Mouse (Mus musculus) CH12.LX (cell line): ENCODE measurements around the gene Fam19a1. TPM values are rescaled to one million over a fixed set of nuclear protein-coding genes. Genes with fewer than 3 reads are reported as not detected.

Experiments used
- DNase-seq: peaks from one replicate; pipeline ENCODE4 v3.0.0-alpha.2; 2013; ENCODE audit errors: extremely low read depth
- H3K27ac ChIP-seq: 2 replicates; pipeline ENCODE4 v1.5.1; 2012; ENCODE audit warnings: low read depth, mild to moderate bottlenecking, control low read depth, moderate library complexity; ENCODE audit not compliant: insufficient read depth
- H3K27me3 ChIP-seq: replicated peaks from 2 replicates; pipeline ENCODE3; 2012; ENCODE audit warnings: inconsistent platforms
- H3K36me3 ChIP-seq, 2 experiments: replicated peaks in 1 of 2; 2 replicates each; pipeline versions ENCODE3 to v1.6.1; 2012; ENCODE audit warnings: inconsistent platforms in 1 of 2, low read length in 1 of 2, mild to moderate bottlenecking in 1 of 2, mixed read lengths in 1 of 2, moderate library complexity in 1 of 2; ENCODE audit not compliant: control insufficient read depth in 1 of 2, insufficient read depth in 1 of 2
- H3K4me1 ChIP-seq, 2 experiments: 2 replicates each; pipeline ENCODE4 v1.6.1; 2012; ENCODE audit warnings: inconsistent platforms in 1 of 2, moderate library complexity in 1 of 2; ENCODE audit not compliant: insufficient read depth in 2 of 2, control insufficient read depth in 1 of 2
- H3K4me2 ChIP-seq: 2 replicates; pipeline ENCODE4 v1.6.1; 2012; ENCODE audit warnings: low read depth, mild to moderate bottlenecking, control low read depth; ENCODE audit not compliant: poor library complexity, insufficient read depth, severe bottlenecking
- H3K4me3 ChIP-seq, 3 experiments: fragments of 150-350 bp in 1 of 3; sonication (generic) in 1 of 3; replicated peaks in 1 of 3; 2 replicates each; pipeline versions ENCODE3 to v1.5.1; 2011 to 2012; ENCODE audit warnings: low read depth in 2 of 3, low read length in 2 of 3, mild to moderate bottlenecking in 2 of 3, moderate library complexity in 2 of 3, control low read depth in 1 of 3, improper control_type of control experiment in 1 of 3, inconsistent platforms in 1 of 3, mixed read lengths in 1 of 3; ENCODE audit not compliant: poor library complexity in 1 of 3
- H3K79me2 ChIP-seq: replicated peaks from 2 replicates; pipeline ENCODE4 v1.6.1; 2012; ENCODE audit warnings: mild to moderate bottlenecking, moderate library complexity; ENCODE audit not compliant: control insufficient read depth, poor library complexity, insufficient read depth, severe bottlenecking; ENCODE audit errors: extremely low read depth
- H3K9ac ChIP-seq: 2 replicates; pipeline ENCODE4 v1.6.1; 2012; ENCODE audit warnings: low read depth, mild to moderate bottlenecking, control low read depth, moderate library complexity; ENCODE audit not compliant: insufficient read depth
- H3K9me3 ChIP-seq: replicated peaks from 2 replicates; pipeline ENCODE3; 2012; ENCODE audit warnings: low read length, inconsistent platforms, mixed read lengths
- CHD2 ChIP-seq: IDR thresholded peaks from 2 replicates; pipeline ENCODE4 v1.6.1; 2011; ENCODE audit warnings: low read length, improper control_type of control experiment
- ELF1 ChIP-seq: IDR thresholded peaks from 2 replicates; pipeline ENCODE4 v1.6.1; 2014; ENCODE audit warnings: low read depth, mild to moderate bottlenecking, inconsistent platforms, low read length, improper control_type of control experiment
- ETS1 ChIP-seq: conservative IDR thresholded peaks from 2 replicates; pipeline ENCODE4 v1.6.1; 2012; ENCODE audit warnings: low read depth, mild to moderate bottlenecking, inconsistent platforms, low read length, improper control_type of control experiment, moderate library complexity
- GABPA ChIP-seq: IDR thresholded peaks from 2 replicates; pipeline ENCODE4 v1.6.1; 2012; ENCODE audit warnings: low read depth, low read length, improper control_type of control experiment, inconsistent platforms; ENCODE audit not compliant: insufficient replicate concordance
- HCFC1 ChIP-seq: IDR thresholded peaks from 2 replicates; pipeline ENCODE4 v1.6.1; 2012; ENCODE audit warnings: low read depth, mild to moderate bottlenecking, inconsistent platforms, low read length, improper control_type of control experiment
- JUN ChIP-seq: IDR thresholded peaks from 2 replicates; pipeline ENCODE4 v1.6.1; 2011; ENCODE audit warnings: low read depth, mild to moderate bottlenecking, low read length, improper control_type of control experiment, moderate library complexity; ENCODE audit not compliant: insufficient read depth
- JUND ChIP-seq: conservative IDR thresholded peaks from 2 replicates; pipeline ENCODE4 v1.6.1; 2011; ENCODE audit warnings: low read depth, low read length, improper control_type of control experiment
- KAT2A ChIP-seq: IDR thresholded peaks from 2 replicates; pipeline ENCODE4 v1.6.1; 2012; ENCODE audit warnings: low read length, improper control_type of control experiment, inconsistent platforms; ENCODE audit not compliant: insufficient replicate concordance
- MEF2A ChIP-seq: IDR thresholded peaks from 2 replicates; pipeline ENCODE4 v1.6.1; 2014; ENCODE audit warnings: low read depth, mild to moderate bottlenecking, inconsistent platforms, low read length, improper control_type of control experiment, borderline replicate concordance
- MXI1 ChIP-seq: IDR thresholded peaks from 2 replicates; pipeline ENCODE4 v1.6.1; 2011; ENCODE audit warnings: mild to moderate bottlenecking, low read depth, low read length, improper control_type of control experiment
- NELFE ChIP-seq: IDR thresholded peaks from 2 replicates; pipeline ENCODE4 v1.6.1; 2011; ENCODE audit warnings: low read depth, low read length, improper control_type of control experiment
- PAX5 ChIP-seq: IDR thresholded peaks from 2 replicates; pipeline ENCODE4 v1.6.1; 2012; ENCODE audit warnings: low read length, inconsistent platforms, mixed read lengths
- POLR2AphosphoS2 ChIP-seq: IDR thresholded peaks from 2 replicates; pipeline ENCODE4 v1.6.1; 2011; ENCODE audit warnings: low read depth, low read length, improper control_type of control experiment
- RCOR1 ChIP-seq: conservative IDR thresholded peaks from 2 replicates; pipeline ENCODE4 v1.6.1; 2012; ENCODE audit warnings: low read depth, mild to moderate bottlenecking, inconsistent platforms, low read length, improper control_type of control experiment
- SIN3A ChIP-seq: IDR thresholded peaks from 2 replicates; pipeline ENCODE4 v1.6.1; 2012; ENCODE audit warnings: low read length, improper control_type of control experiment, inconsistent platforms
- SMC3 ChIP-seq: IDR thresholded peaks from 2 replicates; pipeline ENCODE4 v1.6.1; 2011; ENCODE audit warnings: low read depth, low read length, improper control_type of control experiment
- TBP ChIP-seq: conservative IDR thresholded peaks from 2 replicates; pipeline ENCODE4 v1.6.1; 2011; ENCODE audit warnings: low read depth, low read length, improper control_type of control experiment
- UBTF ChIP-seq: IDR thresholded peaks from 2 replicates; pipeline ENCODE4 v1.6.1; 2012; ENCODE audit warnings: low read depth, mild to moderate bottlenecking, inconsistent platforms, low read length, improper control_type of control experiment, moderate library complexity
- ZC3H11A ChIP-seq: IDR thresholded peaks from 2 replicates; pipeline ENCODE4 v1.6.1; 2012; ENCODE audit warnings: low read depth, mild to moderate bottlenecking, inconsistent platforms, low read length, improper control_type of control experiment
- ZKSCAN1 ChIP-seq: IDR thresholded peaks from 2 replicates; pipeline ENCODE4 v1.6.1; 2012; ENCODE audit warnings: low read depth, inconsistent platforms, low read length, improper control_type of control experiment, borderline replicate concordance
- ZMIZ1 ChIP-seq: IDR thresholded peaks from 2 replicates; pipeline ENCODE4 v1.6.1; 2012; ENCODE audit warnings: low read depth, mild to moderate bottlenecking, inconsistent platforms, low read length, improper control_type of control experiment
- ZNF384 ChIP-seq: IDR thresholded peaks from 2 replicates; pipeline ENCODE4 v1.6.1; 2012; ENCODE audit warnings: low read depth, low read length, improper control_type of control experiment, inconsistent platforms
- dilution Hi-C: fragments of 300-500 bp; cut with MboI; formaldehyde crosslinking; loops from 2 replicates; pipeline ENCODE4 v1.14.3; 2020; ENCODE audit warnings: low sequenced_read_pairs; ENCODE audit not compliant: extremely low pct_unique_long_range_greater_than_20kb, extremely low pct_ligation_motif_present
- in situ Hi-C: fragments of 300-500 bp; cut with MboI; formaldehyde crosslinking; loops from 3 replicates; pipeline ENCODE4 v1.14.3; 2019; ENCODE audit warnings: low sequenced_read_pairs, low pct_ligation_motif_present, low pct_unique_long_range_greater_than_20kb, mixed read lengths
- polyA plus RNA-seq: library from polyadenylated mRNA; unstranded; fragments of >175 nt; gene quantifications from 2 replicates; pipeline ENCODE4 v1.2.1, GENCODE M21; 2012; ENCODE audit warnings: low read depth; ENCODE audit not compliant: insufficient read length
- total RNA-seq, 2 experiments: library from RNA; depleted of rRNA; stranded (reverse); fragments of 300-350 nt in 1 of 2; fragments of >200 nt in 1 of 2; gene quantifications; 2 replicates each; pipeline ENCODE4 v1.2.3; 2012 to 2014

Gene Fam19a1
- total and polyA plus RNA-seq, 3 experiments, result 0.08 TPM; not detected in 2

DNA sequence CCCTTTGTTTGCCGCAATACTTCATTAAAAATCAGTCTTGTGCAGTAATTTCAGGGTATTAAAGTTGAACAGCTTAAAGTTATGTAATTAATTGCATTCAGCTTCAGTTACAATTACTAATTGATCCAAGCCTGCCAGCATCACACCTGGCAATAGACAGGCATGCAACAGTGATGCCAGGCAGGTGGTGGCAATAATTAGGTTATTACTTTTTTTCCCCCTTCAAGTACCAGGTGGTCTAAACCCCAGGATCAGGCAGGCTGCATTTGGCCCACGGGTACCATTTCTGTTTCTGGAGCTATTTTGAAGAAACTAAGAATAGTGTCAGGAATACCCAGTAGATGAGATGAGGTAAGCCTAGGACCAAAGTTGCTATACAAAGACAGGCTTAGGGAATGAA, 141.9 kb downstream of the Fam19a1 start:
- Histone ChIP-seq H3K4me2 (no peak overlapping the region), H3K4me3 (no peak overlapping the region), H3K4me1 (no peaks in the 10 kb centered on the region), H3K36me3 (no peaks in the 10 kb centered on the region), H3K79me2 (no peaks in the 10 kb centered on the region), H3K27ac (no peak overlapping the region), H3K9ac (no peak overlapping the region), H3K9me3 (peaks cover 7% of the 10 kb centered on the region), H3K27me3 (no peaks in the 10 kb centered on the region)
- in situ Hi-C loops, result no loop called here
- dilution Hi-C loops, result no loop called here
- DNase-seq, result no peak
- TF ChIP-seq ZKSCAN1, result no peak
- TF ChIP-seq KAT2A, result no peak
- no peak for TF ChIP-seq ZMIZ1
- TF ChIP-seq PAX5, result no peak
- TF ChIP-seq SMC3, result no peak
- TF ChIP-seq ELF1, result no peak
- TF ChIP-seq POLR2AphosphoS2, result no peak
- TF ChIP-seq GABPA, result no peak
- TF ChIP-seq JUND, result no peak
- no peak for TF ChIP-seq SIN3A
- no peak for TF ChIP-seq JUN
- TF ChIP-seq UBTF, result no peak
- no peak for TF ChIP-seq HCFC1
- TF ChIP-seq TBP, result no peak
- TF ChIP-seq RCOR1, result no peak
- TF ChIP-seq, all 38 proteins: peak for 0

DNA sequence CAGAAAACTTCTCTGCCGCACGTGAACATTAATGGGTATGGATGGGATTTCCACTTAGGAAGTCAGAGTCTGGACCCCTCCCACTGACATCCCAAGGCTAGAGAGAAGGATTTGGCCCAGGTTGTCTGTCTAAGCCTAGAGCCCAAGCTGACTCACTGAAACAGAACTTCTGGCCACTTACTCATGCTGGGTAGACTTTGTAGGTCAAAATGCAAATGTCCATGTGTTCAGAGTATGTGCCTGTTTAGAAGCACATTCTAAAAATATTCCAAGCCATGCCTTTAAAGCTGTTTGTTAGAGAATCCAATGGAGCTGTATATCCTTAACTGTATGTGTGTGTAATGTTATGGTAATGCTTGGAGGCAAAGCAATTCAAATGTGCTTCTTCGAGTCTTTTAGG, 145.7 kb downstream of the Fam19a1 start:
- in situ Hi-C loops, result no loop called here
- no peaks in the 10 kb centered on the region for H3K79me2 ChIP-seq
- no peak overlapping the region for H3K4me2 ChIP-seq
- TF ChIP-seq ZC3H11A (no peak), ZNF384 (no peak), NELFE (no peak), CHD2 (no peak), ZKSCAN1 (no peak), ETS1 (no peak), MEF2A (no peak), MXI1 (no peak)
- H3K9ac ChIP-seq, result no peak overlapping the region
- dilution Hi-C loops, result no loop called here
- H3K4me3 ChIP-seq, result no peak overlapping the region
- no peaks in the 10 kb centered on the region for H3K4me1 ChIP-seq
- no peak for DNase-seq
- H3K9me3 ChIP-seq, result peaks cover 5% of the 10 kb centered on the region
- no peak overlapping the region for H3K27ac ChIP-seq
- no peaks in the 10 kb centered on the region for H3K27me3 ChIP-seq
- H3K36me3 ChIP-seq, result no peaks in the 10 kb centered on the region
